Mouse (Mus musculus): Measurements from ENCODE around the gene Gm14403.
"Not testable (repeated sequence)": the region's sequence is repeated elsewhere in the genome, so short reads cannot be mapped to it uniquely, and the experiment has no call there.

GRCm38 (mm10) chr2:177481971-177482370 lies 16.0 kb upstream of the Gm14403 start:
- not testable (repeated sequence) for TF ChIP-seq CTCF (IDR thresholded peaks at IDR 0.05; ENCODE audit: borderline replicate concordance, insufficient read depth, low read length); POLR2A (IDR thresholded peaks at IDR 0.05; ENCODE audit: low read depth, low read length)
